Mouse (Mus musculus) midbrain, embryonic 16.5 days (tissue): ENCODE data around the gene Alpl. TPM values are rescaled to one million over a fixed set of nuclear protein-coding genes. Genes with fewer than 3 reads are reported as not detected.

Source experiments
- ATAC-seq: fragments of 200-750 bp; cut with Nextera tagmentation; 2 replicates; pipeline ENCODE4 v1.8.0; 2017; ENCODE audit warnings: moderate TSS enrichment
- H3K27ac ChIP-seq: fragments of 300-500 bp; sonication (generic); 2 replicates; pipeline ENCODE4 v1.5.1; 2014; ENCODE audit warnings: mild to moderate bottlenecking, low read length, mixed read lengths
- H3K27me3 ChIP-seq: fragments of 300-500 bp; sonication (generic); 2 replicates; pipeline ENCODE4 v1.6.1; 2014; ENCODE audit warnings: low read depth, low read length, mixed read lengths; ENCODE audit not compliant: control insufficient read depth, insufficient read depth
- H3K36me3 ChIP-seq: fragments of 300-500 bp; sonication (generic); 2 replicates; pipeline ENCODE4 v1.6.1; 2014; ENCODE audit warnings: mild to moderate bottlenecking, low read length, moderate library complexity, mixed read lengths; ENCODE audit not compliant: control insufficient read depth, insufficient read depth
- H3K4me1 ChIP-seq: fragments of 300-500 bp; sonication (generic); 2 replicates; pipeline ENCODE4 v1.6.1; 2014; ENCODE audit warnings: mild to moderate bottlenecking, low read length, mixed read lengths; ENCODE audit not compliant: control insufficient read depth, insufficient read depth
- H3K4me2 ChIP-seq: fragments of 300-500 bp; sonication (generic); 2 replicates; pipeline ENCODE4 v1.6.1; 2014; ENCODE audit warnings: mild to moderate bottlenecking, low read length, mixed read lengths
- H3K4me3 ChIP-seq: fragments of 300-500 bp; sonication (generic); 2 replicates; pipeline ENCODE4 v1.5.1; 2014; ENCODE audit warnings: low read depth, mild to moderate bottlenecking, low read length, moderate library complexity, mixed read lengths
- H3K9ac ChIP-seq: fragments of 300-500 bp; sonication (generic); 2 replicates; pipeline ENCODE4 v1.6.1; 2014; ENCODE audit warnings: low read depth, low read length, mixed read lengths
- H3K9me3 ChIP-seq: fragments of 300-500 bp; sonication (generic); replicated peaks from 2 replicates; pipeline ENCODE4 v1.6.1; 2014; ENCODE audit warnings: mild to moderate bottlenecking, low read length, mixed read lengths; ENCODE audit not compliant: control insufficient read depth, poor library complexity, severe bottlenecking
- WGBS: fragments of 180-500 bp; shearing (Covaris S2); extraction: QIAGEN DNeasy Blood & Tissue Kit; methylation state at CpG from one replicate; pipeline ENCODE4 v1.1.7; 2014; 5-methylcytosine and 5-hydroxymethylcytosine counted together
- polyA plus RNA-seq: library from polyadenylated mRNA; unstranded; fragments of >200 nt; fragmentation: Nextera tagmentation; extraction: Ambion mirVana; gene quantifications from 2 replicates; pipeline ENCODE4 v1.2.1, GENCODE M21; 2015

The Alpl gene
- polyA plus RNA-seq, 1 experiment from 2014 or later: 12.1 TPM

DNA sequence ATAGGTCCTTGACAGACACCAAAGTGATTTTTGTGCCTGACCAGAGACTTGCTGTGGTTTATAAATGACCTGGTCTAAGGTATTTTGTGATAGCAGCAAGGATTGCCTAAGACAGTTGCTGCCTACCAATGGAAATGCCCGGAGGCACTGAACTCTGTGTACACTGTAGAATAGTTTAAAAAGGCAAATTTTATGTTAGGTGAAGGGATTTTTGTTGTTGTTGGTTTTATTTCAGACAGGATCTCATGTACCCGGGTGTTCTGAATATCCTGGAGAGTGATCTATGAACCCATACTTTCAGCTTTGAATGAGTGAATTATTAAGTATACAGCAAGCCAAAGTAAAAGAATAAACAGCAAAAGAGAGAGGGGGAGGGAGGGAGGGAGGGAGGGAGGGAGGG is 28.7 kb upstream of the Alpl start:
- Histone ChIP-seq H3K27ac (no peak overlapping the region), H3K4me3 (no peak overlapping the region), H3K9me3 (no peaks in the 10 kb centered on the region), H3K4me2 (no peak overlapping the region), H3K9ac (no peak overlapping the region), H3K36me3 (no peaks in the 10 kb centered on the region), H3K4me1 (no peaks in the 10 kb centered on the region), H3K27me3 (no peaks in the 10 kb centered on the region; the same call in 1 of the 2 replicates)
- ATAC-seq: no peak
- WGBS: 84% methylated on average over 2 of the region's 2 CpGs

GRCm38 (mm10) chr4:137823542-137823941 is 27.4 kb upstream of the Alpl start:
- Histone ChIP-seq H3K27me3 (no peaks in the 10 kb centered on the region; the same call in 1 of the 2 replicates), H3K27ac (no peak overlapping the region), H3K4me1 (no peaks in the 10 kb centered on the region; the same call in 1 of the 2 replicates), H3K4me2 (no peak overlapping the region), H3K9ac (no peak overlapping the region), H3K36me3 (no peaks in the 10 kb centered on the region), H3K4me3 (no peak overlapping the region), H3K9me3 (no peaks in the 10 kb centered on the region)
- 88% methylated on average over 3 of the region's 3 CpGs for WGBS
- no peak for ATAC-seq

DNA sequence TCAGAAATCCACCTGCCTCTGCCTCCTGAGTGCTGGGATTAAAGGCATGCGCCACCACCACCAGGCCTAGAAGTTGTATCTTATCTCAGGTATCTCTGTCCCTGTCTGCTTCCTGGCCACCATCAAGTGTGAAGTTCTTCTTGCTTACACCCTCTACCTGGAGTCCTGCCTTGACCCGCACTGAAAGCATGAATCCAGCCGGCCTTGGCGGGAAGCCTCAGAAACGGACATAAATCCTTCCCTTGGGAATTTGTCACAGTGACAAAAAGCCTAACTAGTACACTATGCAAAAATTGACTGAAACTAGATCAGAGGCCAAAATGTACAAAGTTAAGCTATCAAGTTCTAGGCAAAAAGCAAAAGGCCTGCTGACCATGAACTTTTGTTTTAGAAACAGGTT is 26.4 kb upstream of the Alpl start:
- H3K36me3 ChIP-seq: no peaks in the 10 kb centered on the region

GRCm38 (mm10) chr4:137820721-137821120 is 24.5 kb upstream of the Alpl start:
- Histone ChIP-seq H3K4me3 (no peak overlapping the region), H3K36me3 (no peaks in the 10 kb centered on the region), H3K9ac (no peak overlapping the region), H3K27ac (no peak overlapping the region), H3K4me2 (no peak overlapping the region), H3K9me3 (no peaks in the 10 kb centered on the region), H3K27me3 (no peaks in the 10 kb centered on the region), H3K4me1 (no peaks in the 10 kb centered on the region; the same call in 1 of the 2 replicates)
- 64% methylated on average over 3 of the region's 3 CpGs for WGBS
- ATAC-seq: no peak

More for the DNA sequence above, 26.4 kb upstream of the Alpl start:
- WGBS: 86% methylated on average over 5 of the region's 5 CpGs
- no peak overlapping the region for H3K4me2 ChIP-seq
- ATAC-seq: no peak
- H3K4me3 ChIP-seq: no peak overlapping the region
- no peak overlapping the region for H3K27ac ChIP-seq
- no peaks in the 10 kb centered on the region for H3K27me3 ChIP-seq
- H3K4me1 ChIP-seq: no peaks in the 10 kb centered on the region; the same call in 1 of the 2 replicates
- no peaks in the 10 kb centered on the region for H3K9me3 ChIP-seq
- H3K9ac ChIP-seq: no peak overlapping the region

DNA sequence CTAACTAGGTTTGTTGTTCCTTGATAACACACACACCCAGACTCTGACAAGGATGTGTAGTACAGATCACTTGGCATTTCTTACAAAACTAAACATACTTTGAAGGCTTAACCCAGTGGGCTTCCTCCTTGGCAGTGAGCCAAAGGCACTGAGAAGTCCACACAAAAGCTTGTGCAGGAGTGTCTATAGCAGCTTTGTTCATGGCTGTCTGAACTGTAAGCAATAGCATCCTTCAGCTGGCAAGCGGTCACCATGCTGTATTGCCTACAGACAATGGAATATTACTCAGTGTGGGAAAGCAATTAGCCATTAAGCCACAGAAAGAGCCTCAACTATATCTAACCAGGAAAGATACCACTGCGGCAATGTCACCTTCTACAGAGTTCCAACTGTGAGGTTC is 23.3 kb upstream of the Alpl start:
- WGBS: 35% methylated on average over 2 of the region's 2 CpGs
- Histone ChIP-seq H3K4me3 (no peak overlapping the region), H3K9ac (no peak overlapping the region), H3K36me3 (no peaks in the 10 kb centered on the region), H3K27me3 (no peaks in the 10 kb centered on the region), H3K27ac (no peak overlapping the region), H3K4me2 (no peak overlapping the region), H3K9me3 (no peaks in the 10 kb centered on the region), H3K4me1 (no peaks in the 10 kb centered on the region; the same call in 1 of the 2 replicates)
- ATAC-seq: no peak

- Histone ChIP-seq H3K4me2 (no peak overlapping the region), H3K9ac (no peak overlapping the region), H3K4me3 (no peak overlapping the region), H3K4me1 (peaks cover 2% of the 10 kb centered on the region; the same call in 1 of the 2 replicates), H3K27me3 (no peaks in the 10 kb centered on the region), H3K9me3 (no peaks in the 10 kb centered on the region), H3K36me3 (no peaks in the 10 kb centered on the region), H3K27ac (no peak overlapping the region)
- ATAC-seq: no peak
- 85% methylated on average over 3 of the region's 3 CpGs for WGBS
Measured at GRCm38 (mm10) chr4:137818341-137818740, 22.2 kb upstream of the Alpl start.

- no peak for ATAC-seq
- Histone ChIP-seq H3K9me3 (no peaks in the 10 kb centered on the region), H3K36me3 (no peaks in the 10 kb centered on the region), H3K27me3 (no peaks in the 10 kb centered on the region), H3K4me3 (no peak overlapping the region), H3K4me1 (peaks cover 5% of the 10 kb centered on the region), H3K4me2 (no peak overlapping the region), H3K9ac (no peak overlapping the region), H3K27ac (no peak overlapping the region)
- 80% methylated on average over 7 of the region's 7 CpGs for WGBS
Measured at GRCm38 (mm10) chr4:137816216-137816615, 20.0 kb upstream of the Alpl start.

- Histone ChIP-seq H3K27me3 (no peaks in the 10 kb centered on the region), H3K4me1 (peaks cover 5% of the 10 kb centered on the region), H3K4me2 (no peak overlapping the region), H3K4me3 (no peak overlapping the region), H3K36me3 (no peaks in the 10 kb centered on the region), H3K9me3 (no peaks in the 10 kb centered on the region), H3K27ac (no peak overlapping the region), H3K9ac (no peak overlapping the region)
- WGBS: 83% methylated on average over 3 of the region's 3 CpGs
- ATAC-seq: no peak
Measured at GRCm38 (mm10) chr4:137815473-137815872, 19.3 kb upstream of the Alpl start.

DNA sequence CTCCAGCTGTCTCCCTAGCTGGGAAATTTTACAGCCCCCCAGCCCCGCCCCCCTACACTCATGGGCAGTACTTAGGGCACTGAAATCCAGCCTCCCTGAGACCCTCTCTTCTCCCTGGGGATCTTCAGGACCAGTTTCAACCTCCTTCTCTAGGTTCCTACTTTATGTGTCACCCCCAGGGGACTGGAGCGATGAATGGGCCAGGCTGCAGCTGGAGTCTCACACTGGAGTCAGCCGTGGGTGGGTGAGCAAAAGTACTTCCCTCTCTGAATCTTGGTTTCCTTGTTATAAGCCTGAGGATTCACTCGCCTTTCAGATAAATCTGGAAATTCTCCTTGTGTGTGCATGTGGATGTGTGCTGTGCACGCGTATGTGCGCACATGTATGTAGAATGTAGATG is 18.0 kb upstream of the Alpl start:
- H3K4me1 ChIP-seq: peaks cover 5% of the 10 kb centered on the region
- H3K36me3 ChIP-seq: no peaks in the 10 kb centered on the region
- no peaks in the 10 kb centered on the region for H3K9me3 ChIP-seq
- no peaks in the 10 kb centered on the region for H3K27me3 ChIP-seq
- H3K9ac ChIP-seq: no peak overlapping the region
- H3K4me3 ChIP-seq: no peak overlapping the region
- no peak overlapping the region for H3K27ac ChIP-seq
- WGBS: 82% methylated on average over 7 of the region's 7 CpGs
- no peak overlapping the region for H3K4me2 ChIP-seq
- ATAC-seq: no peak
